Mouse (Mus musculus): ENCODE results near the gene C1qtnf4. TPM values are rescaled to one million over a fixed set of nuclear protein-coding genes. Genes with fewer than 3 reads are reported as not detected.

Gene C1qtnf4
- polyA plus RNA-seq, 1 experiment: 4.9 TPM

GRCm38 (mm10) chr2:90917233-90917998, 31.8 kb downstream of the C1qtnf4 start:
- Histone ChIP-seq H3K4me1 (replicated peaks; ENCODE audit: control insufficient read depth, insufficient read depth, low read length) (peaks cover 13% of the 10 kb centered on the region), H3K27ac (ENCODE audit: control insufficient read depth, insufficient read depth, low read length) (peak overlapping the region; percentile 6; the same call in 1 of the 2 replicates), H3K4me3 (ENCODE audit: control insufficient read depth, insufficient read depth, low read length) (peak overlapping the region; percentile 99), H3K27me3 (ENCODE audit: control insufficient read depth, insufficient read depth, low read length) (no peaks in the 10 kb centered on the region), H3K36me3 (ENCODE audit: control insufficient read depth, insufficient read depth, low read length) (peaks cover 4% of the 10 kb centered on the region; the same call in 1 of the 2 replicates)
- DNase-seq: peak; percentile 47
- 2% methylated on average over 60 of the region's 73 CpGs for WGBS
- TF ChIP-seq CTCF (IDR thresholded peaks at IDR 0.05; ENCODE audit: borderline replicate concordance, control insufficient read depth, extremely low read depth, insufficient read depth, low read length, poor library complexity) (peak; percentile 59; the same call in 1 of the 2 replicates), POLR2A (IDR thresholded peaks at IDR 0.05; ENCODE audit: control insufficient read depth, extremely low read depth, insufficient read depth, low read length, poor library complexity) (no peak)

DNA sequence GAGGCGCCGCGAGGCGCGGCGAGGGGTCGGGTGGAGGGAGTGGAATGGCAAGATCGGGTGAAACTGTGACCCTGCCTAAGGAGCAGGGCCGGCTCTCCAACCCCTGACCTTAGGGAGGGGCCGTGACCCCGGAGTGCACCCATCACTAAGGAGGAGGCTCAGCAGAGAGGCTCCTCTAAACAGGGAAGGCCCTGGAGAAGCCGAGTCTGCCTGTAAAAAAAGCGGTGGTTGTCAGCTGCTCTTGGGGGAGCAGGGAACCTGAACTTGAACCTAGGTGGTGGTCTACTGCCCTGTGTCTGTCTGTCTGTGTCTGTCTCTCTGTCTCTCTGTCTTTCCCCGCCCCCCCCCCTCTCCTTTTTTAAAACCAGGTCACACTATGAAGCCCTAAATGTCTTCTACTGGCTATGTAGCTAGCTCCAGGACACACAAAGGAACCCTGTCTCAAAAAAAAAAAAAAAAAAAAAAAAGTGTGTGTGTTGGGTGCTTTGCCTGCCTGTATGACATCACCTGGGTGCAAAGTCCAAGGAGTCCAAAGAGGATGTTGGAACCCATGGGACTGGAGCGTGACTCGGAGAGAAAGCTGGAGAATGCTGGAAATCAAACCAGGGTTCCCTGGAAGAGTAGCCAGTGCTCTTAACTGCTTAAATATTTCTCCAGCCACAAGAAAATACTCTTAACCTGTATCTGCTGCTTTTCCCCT, 32.5 kb downstream of the C1qtnf4 start:
- TF ChIP-seq POLR2A (IDR thresholded peaks at IDR 0.05; ENCODE audit: control insufficient read depth, extremely low read depth, insufficient read depth, low read length, poor library complexity): 0 out of 2 replicates have a peak, but pooled peaks have one; percentile 18
- no peak for TF ChIP-seq CTCF (IDR thresholded peaks at IDR 0.05; ENCODE audit: borderline replicate concordance, control insufficient read depth, extremely low read depth, insufficient read depth, low read length, poor library complexity)
- 15% methylated on average over 16 of the region's 16 CpGs for WGBS
- no peak for DNase-seq

GRCm38 (mm10) chr2:90921178-90921577, 35.5 kb downstream of the C1qtnf4 start:
- DNase-seq: no peak
- TF ChIP-seq POLR2A (IDR thresholded peaks at IDR 0.05; ENCODE audit: control insufficient read depth, extremely low read depth, insufficient read depth, low read length, poor library complexity) (no peak), CTCF (IDR thresholded peaks at IDR 0.05; ENCODE audit: borderline replicate concordance, control insufficient read depth, extremely low read depth, insufficient read depth, low read length, poor library complexity) (no peak)
- Histone ChIP-seq H3K27me3 (ENCODE audit: control insufficient read depth, insufficient read depth, low read length) (no peaks in the 10 kb centered on the region), H3K27ac (ENCODE audit: control insufficient read depth, insufficient read depth, low read length) (no peak overlapping the region), H3K36me3 (ENCODE audit: control insufficient read depth, insufficient read depth, low read length) (no peaks in the 10 kb centered on the region), H3K4me3 (ENCODE audit: control insufficient read depth, insufficient read depth, low read length) (no peak overlapping the region), H3K4me1 (replicated peaks; ENCODE audit: control insufficient read depth, insufficient read depth, low read length) (peaks cover 11% of the 10 kb centered on the region)
- 90% methylated on average over 1 of the region's 1 CpGs for WGBS

More for the DNA sequence above, 32.5 kb downstream of the C1qtnf4 start:
- peaks cover 13% of the 10 kb centered on the region for H3K4me1 ChIP-seq (replicated peaks; ENCODE audit: control insufficient read depth, insufficient read depth, low read length)
- H3K27ac ChIP-seq (ENCODE audit: control insufficient read depth, insufficient read depth, low read length): peak overlapping the region; percentile 0; the same call in 1 of the 2 replicates
- no peaks in the 10 kb centered on the region for H3K36me3 ChIP-seq (ENCODE audit: control insufficient read depth, insufficient read depth, low read length)
- peak overlapping the region; percentile 99 for H3K4me3 ChIP-seq (ENCODE audit: control insufficient read depth, insufficient read depth, low read length)
- no peaks in the 10 kb centered on the region for H3K27me3 ChIP-seq (ENCODE audit: control insufficient read depth, insufficient read depth, low read length)

DNA sequence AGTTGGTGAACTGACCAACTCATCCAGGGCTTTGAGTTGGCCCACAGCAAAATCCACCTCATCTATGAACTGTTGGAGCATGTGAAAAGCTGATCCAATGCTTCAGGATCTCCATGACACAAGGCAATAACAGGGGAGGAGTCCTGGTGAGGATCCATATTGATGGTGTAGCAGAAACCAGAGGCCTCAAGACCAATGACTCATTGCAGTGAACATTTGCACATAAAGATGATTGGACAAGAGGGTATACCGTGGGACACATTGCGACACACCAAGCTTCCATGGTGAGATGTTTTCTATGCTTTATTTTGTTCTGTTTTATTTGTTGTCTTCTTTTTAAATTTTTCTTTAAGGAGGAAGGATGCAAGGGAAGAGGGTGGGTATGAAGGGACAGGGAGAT, 37.0 kb downstream of the C1qtnf4 start:
- Histone ChIP-seq H3K36me3 (ENCODE audit: control insufficient read depth, insufficient read depth, low read length) (no peaks in the 10 kb centered on the region), H3K4me1 (replicated peaks; ENCODE audit: control insufficient read depth, insufficient read depth, low read length) (peaks cover 5% of the 10 kb centered on the region), H3K4me3 (ENCODE audit: control insufficient read depth, insufficient read depth, low read length) (no peak overlapping the region), H3K27me3 (ENCODE audit: control insufficient read depth, insufficient read depth, low read length) (no peaks in the 10 kb centered on the region), H3K27ac (ENCODE audit: control insufficient read depth, insufficient read depth, low read length) (no peak overlapping the region)
- DNase-seq: no peak
- WGBS: 93% methylated on average over 2 of the region's 2 CpGs
- TF ChIP-seq POLR2A (IDR thresholded peaks at IDR 0.05; ENCODE audit: control insufficient read depth, extremely low read depth, insufficient read depth, low read length, poor library complexity) (no peak), CTCF (IDR thresholded peaks at IDR 0.05; ENCODE audit: borderline replicate concordance, control insufficient read depth, extremely low read depth, insufficient read depth, low read length, poor library complexity) (no peak)

DNA sequence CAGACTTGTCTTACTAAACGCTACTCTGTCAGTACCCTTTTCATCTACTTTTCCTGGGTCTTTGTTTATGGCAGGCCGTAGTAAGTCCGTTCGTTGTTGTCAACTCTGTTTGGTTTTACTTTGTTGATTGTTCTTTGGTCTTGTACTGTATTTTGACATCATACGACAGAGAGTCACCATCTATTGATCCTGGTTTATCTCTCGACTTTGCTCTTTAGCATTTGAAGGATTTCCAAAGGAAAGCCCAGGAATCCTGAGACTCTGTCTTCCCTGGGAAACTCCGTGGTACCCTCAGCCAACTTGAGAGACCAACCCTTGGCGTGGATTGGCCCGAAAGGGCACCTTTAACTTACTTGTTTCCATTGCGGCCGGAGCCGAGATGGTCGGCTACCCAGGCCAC, 42.9 kb downstream of the C1qtnf4 start:
- Histone ChIP-seq H3K4me1 (replicated peaks; ENCODE audit: control insufficient read depth, insufficient read depth, low read length) (no peaks in the 10 kb centered on the region), H3K4me3 (ENCODE audit: control insufficient read depth, insufficient read depth, low read length) (no peak overlapping the region), H3K36me3 (ENCODE audit: control insufficient read depth, insufficient read depth, low read length) (no peaks in the 10 kb centered on the region), H3K27me3 (ENCODE audit: control insufficient read depth, insufficient read depth, low read length) (no peaks in the 10 kb centered on the region), H3K27ac (ENCODE audit: control insufficient read depth, insufficient read depth, low read length) (no peak overlapping the region)
- TF ChIP-seq CTCF (IDR thresholded peaks at IDR 0.05; ENCODE audit: borderline replicate concordance, control insufficient read depth, extremely low read depth, insufficient read depth, low read length, poor library complexity) (no peak), POLR2A (IDR thresholded peaks at IDR 0.05; ENCODE audit: control insufficient read depth, extremely low read depth, insufficient read depth, low read length, poor library complexity) (no peak)
- WGBS: 93% methylated on average over 13 of the region's 13 CpGs
- DNase-seq: no peak

DNA sequence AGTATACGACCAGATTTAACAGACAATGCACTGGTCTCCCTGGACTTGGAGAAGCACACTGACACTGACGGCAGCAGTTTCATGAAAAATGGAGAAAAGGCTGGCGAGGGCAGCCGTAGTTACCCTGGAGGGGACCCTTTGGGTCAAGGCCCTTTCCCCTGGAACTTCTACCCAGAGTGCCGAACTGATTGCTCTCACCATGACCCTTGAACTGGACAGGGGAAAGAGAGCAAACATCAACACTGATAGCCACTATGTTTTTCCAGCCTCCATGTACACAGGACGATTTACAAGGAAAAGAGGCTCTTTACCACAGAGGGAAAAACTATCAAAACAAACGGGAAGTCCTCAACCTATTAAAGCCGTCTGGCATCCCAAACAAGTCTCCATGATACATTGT, 46.2 kb downstream of the C1qtnf4 start:
- H3K36me3 ChIP-seq (ENCODE audit: control insufficient read depth, insufficient read depth, low read length): no peaks in the 10 kb centered on the region
- H3K27me3 ChIP-seq (ENCODE audit: control insufficient read depth, insufficient read depth, low read length): no peaks in the 10 kb centered on the region
- H3K27ac ChIP-seq (ENCODE audit: control insufficient read depth, insufficient read depth, low read length): no peak overlapping the region
- no peak for TF ChIP-seq POLR2A (IDR thresholded peaks at IDR 0.05; ENCODE audit: control insufficient read depth, extremely low read depth, insufficient read depth, low read length, poor library complexity)
- no peak for TF ChIP-seq CTCF (IDR thresholded peaks at IDR 0.05; ENCODE audit: borderline replicate concordance, control insufficient read depth, extremely low read depth, insufficient read depth, low read length, poor library complexity)
- no peak for DNase-seq
- WGBS: 89% methylated on average over 8 of the region's 8 CpGs
- H3K4me1 ChIP-seq (replicated peaks; ENCODE audit: control insufficient read depth, insufficient read depth, low read length): no peaks in the 10 kb centered on the region
- H3K4me3 ChIP-seq (ENCODE audit: control insufficient read depth, insufficient read depth, low read length): no peak overlapping the region

All from thymus, adult 2 months (tissue).